Mouse (Mus musculus): ENCODE data around the gene Slc30a7. TPM values are rescaled to one million over a fixed set of nuclear protein-coding genes. Genes with fewer than 3 reads are reported as not detected.
A peak's percentile ranks its signal among the peaks of the same experiment; 100 is the strongest.
"Not testable (repeated sequence)": the region's sequence is repeated elsewhere in the genome, so short reads cannot be mapped to it uniquely, and the experiment has no call there.

Slc30a7 gene
- polyA plus RNA-seq, 2 experiments = 5.4 to 11.3 TPM

- H3K27ac ChIP-seq = no peak overlapping the region
- TF ChIP-seq EP300 (IDR thresholded peaks at IDR 0.05; ENCODE audit: low read depth) (no peak), CTCF (IDR thresholded peaks at IDR 0.05; ENCODE audit: low read depth) (no peak)
- 68% methylated on average over 4 of the region's 4 CpGs for WGBS (ENCODE audit: insufficient replicate concordance)
Measured at GRCm38 (mm10) chr3:115924401-115925190, 82.6 kb downstream of the Slc30a7 start.

GRCm38 (mm10) chr3:115907406-115907805 is 99.8 kb downstream of the Slc30a7 start:
- not testable (repeated sequence) for H3K27me3 ChIP-seq (ENCODE audit: control insufficient read depth, insufficient read depth, low read length); H3K36me3 ChIP-seq (replicated peaks; ENCODE audit: control insufficient read depth, insufficient read depth, low read depth); ATAC-seq (ENCODE audit: insufficient read depth); H3K9ac ChIP-seq (replicated peaks); DNase-seq (ENCODE audit: low read depth in 3 of 3, low spot score in 3 of 3); H3K9me3 ChIP-seq (ENCODE audit: control insufficient read depth, low read length); H3K4me3 ChIP-seq (ENCODE audit: insufficient read depth in 1 of 2, low read depth in 2 of 2, low read length in 2 of 2); H3K4me2 ChIP-seq (ENCODE audit: low read depth); H3K27ac ChIP-seq; H3K4me1 ChIP-seq (replicated peaks; ENCODE audit: control insufficient read depth in 2 of 2, insufficient read depth in 2 of 2, low read length in 1 of 2)
- 90% methylated on average over 9 of the region's 11 CpGs for WGBS (ENCODE audit: insufficient replicate concordance)

More at GRCm38 (mm10) chr3:115924401-115925190, 82.6 kb downstream of the Slc30a7 start:
- no peaks in the 10 kb centered on the region for H3K9me3 ChIP-seq (ENCODE audit: control insufficient read depth, low read length)
- DNase-seq (ENCODE audit: low read depth in 3 of 3, low spot score in 3 of 3) (no peak), ATAC-seq (ENCODE audit: insufficient read depth) (peak; percentile 60)
- peaks cover 0 to 2% of the 10 kb centered on the region in 2 experiments; a peak in 1 of 4 replicates for H3K4me1 ChIP-seq (replicated peaks; ENCODE audit: control insufficient read depth in 2 of 2, insufficient read depth in 2 of 2, low read length in 1 of 2)
- H3K36me3 ChIP-seq (replicated peaks; ENCODE audit: control insufficient read depth, insufficient read depth, low read depth) = peaks cover 7% of the 10 kb centered on the region
- H3K9ac ChIP-seq (replicated peaks) = no peak overlapping the region
- H3K4me3 ChIP-seq (ENCODE audit: insufficient read depth in 1 of 2, low read depth in 2 of 2, low read length in 2 of 2) = no peak overlapping the region
- H3K4me2 ChIP-seq (ENCODE audit: low read depth) = no peak overlapping the region
- H3K27me3 ChIP-seq (ENCODE audit: control insufficient read depth, insufficient read depth, low read length) = no peaks in the 10 kb centered on the region

DNA sequence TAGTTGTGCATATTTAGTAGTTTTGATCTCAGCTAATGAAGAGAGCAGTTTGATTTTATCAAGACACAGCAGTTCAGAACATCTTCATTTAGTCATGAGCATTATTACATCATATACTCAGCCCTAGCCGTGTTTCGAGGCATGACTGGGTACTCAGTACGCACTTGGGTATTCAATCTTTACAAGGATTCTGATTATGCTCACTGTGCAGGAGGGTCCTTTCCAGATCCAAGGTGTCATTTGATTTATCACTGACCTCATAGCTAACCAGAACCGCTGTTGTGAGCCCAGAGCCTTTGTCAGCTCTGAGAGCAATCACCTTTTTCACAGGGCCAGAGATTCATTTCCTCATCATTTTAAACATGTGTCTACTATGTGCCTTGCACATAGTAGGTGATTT is 101.6 kb downstream of the Slc30a7 start:
- DNase-seq (ENCODE audit: low read depth in 3 of 3, low spot score in 3 of 3) (no peak), ATAC-seq (ENCODE audit: insufficient read depth) (no peak)
- 83% methylated on average over 4 of the region's 4 CpGs for WGBS (ENCODE audit: insufficient replicate concordance)
- no peaks in the 10 kb centered on the region for H3K27me3 ChIP-seq (ENCODE audit: control insufficient read depth, insufficient read depth, low read length)
- peaks cover 10% of the 10 kb centered on the region for H3K36me3 ChIP-seq (replicated peaks; ENCODE audit: control insufficient read depth, insufficient read depth, low read depth)
- H3K4me3 ChIP-seq (ENCODE audit: insufficient read depth in 1 of 2, low read depth in 2 of 2, low read length in 2 of 2) = no peak overlapping the region
- no peaks in the 10 kb centered on the region for H3K9me3 ChIP-seq (ENCODE audit: control insufficient read depth, low read length)
- H3K9ac ChIP-seq (replicated peaks) = no peak overlapping the region
- TF ChIP-seq CTCF (IDR thresholded peaks at IDR 0.05; ENCODE audit: low read depth) = no peak
- TF ChIP-seq EP300 (IDR thresholded peaks at IDR 0.05; ENCODE audit: low read depth) = no peak
- no peak overlapping the region for H3K4me2 ChIP-seq (ENCODE audit: low read depth)
- no peak overlapping the region for H3K27ac ChIP-seq
- H3K4me1 ChIP-seq (replicated peaks; ENCODE audit: control insufficient read depth in 2 of 2, insufficient read depth in 2 of 2, low read length in 1 of 2) = no peaks in the 10 kb centered on the region

DNA sequence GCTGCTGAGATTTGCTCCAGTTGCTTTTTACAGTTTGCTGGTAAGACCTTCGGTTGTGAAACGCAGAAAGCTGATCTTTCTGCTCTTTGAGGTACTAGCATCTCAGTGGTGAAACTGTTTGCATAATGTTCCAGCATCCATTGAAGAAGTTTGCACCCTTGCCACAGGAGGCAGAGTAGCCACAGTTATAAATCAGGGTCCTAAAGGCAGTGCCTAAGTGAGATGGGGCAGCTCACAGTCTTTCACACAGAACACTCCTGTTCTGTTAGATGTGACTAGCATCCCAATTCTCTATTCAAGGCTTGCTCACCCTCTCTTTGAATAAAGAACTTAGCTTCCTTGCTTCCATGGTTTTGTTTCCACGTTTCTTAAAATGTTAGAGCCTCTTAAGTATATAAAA is 102.1 kb downstream of the Slc30a7 start:
- H3K4me1 ChIP-seq (replicated peaks; ENCODE audit: control insufficient read depth in 2 of 2, insufficient read depth in 2 of 2, low read length in 1 of 2) = no peaks in the 10 kb centered on the region
- no peaks in the 10 kb centered on the region for H3K9me3 ChIP-seq (ENCODE audit: control insufficient read depth, low read length)
- H3K27ac ChIP-seq = no peak overlapping the region
- peaks cover 10% of the 10 kb centered on the region for H3K36me3 ChIP-seq (replicated peaks; ENCODE audit: control insufficient read depth, insufficient read depth, low read depth)
- 77% methylated on average over 3 of the region's 3 CpGs for WGBS (ENCODE audit: insufficient replicate concordance)
- H3K27me3 ChIP-seq (ENCODE audit: control insufficient read depth, insufficient read depth, low read length) = no peaks in the 10 kb centered on the region
- TF ChIP-seq CTCF (IDR thresholded peaks at IDR 0.05; ENCODE audit: low read depth) = no peak
- no peak overlapping the region for H3K9ac ChIP-seq (replicated peaks)
- no peak overlapping the region for H3K4me2 ChIP-seq (ENCODE audit: low read depth)
- ATAC-seq (ENCODE audit: insufficient read depth) = no peak
- no peak for DNase-seq (ENCODE audit: low read depth in 3 of 3, low spot score in 3 of 3)
- H3K4me3 ChIP-seq (ENCODE audit: insufficient read depth in 1 of 2, low read depth in 2 of 2, low read length in 2 of 2) = no peak overlapping the region

GRCm38 (mm10) chr3:115902301-115902956 is 104.8 kb downstream of the Slc30a7 start:
- no peaks in the 10 kb centered on the region for H3K27me3 ChIP-seq (ENCODE audit: control insufficient read depth, insufficient read depth, low read length)
- no peak overlapping the region for H3K4me2 ChIP-seq (ENCODE audit: low read depth)
- H3K27ac ChIP-seq = no peak overlapping the region
- no peaks in the 10 kb centered on the region for H3K9me3 ChIP-seq (ENCODE audit: control insufficient read depth, low read length)
- peaks cover 10% of the 10 kb centered on the region for H3K36me3 ChIP-seq (replicated peaks; ENCODE audit: control insufficient read depth, insufficient read depth, low read depth)
- no peaks in the 10 kb centered on the region for H3K4me1 ChIP-seq (replicated peaks; ENCODE audit: control insufficient read depth in 2 of 2, insufficient read depth in 2 of 2, low read length in 1 of 2)
- ATAC-seq (ENCODE audit: insufficient read depth) = no peak
- H3K9ac ChIP-seq (replicated peaks) = no peak overlapping the region
- TF ChIP-seq EP300 (IDR thresholded peaks at IDR 0.05; ENCODE audit: low read depth) (no peak), CTCF (IDR thresholded peaks at IDR 0.05; ENCODE audit: low read depth) (no peak; the same call in 1 of the 2 replicates)
- WGBS (ENCODE audit: insufficient replicate concordance) = 59% methylated on average over 9 of the region's 9 CpGs
- H3K4me3 ChIP-seq (ENCODE audit: insufficient read depth in 1 of 2, low read depth in 2 of 2, low read length in 2 of 2) = no peak overlapping the region
- peak in 1 of 3 experiments; percentile 24 for DNase-seq (ENCODE audit: low read depth in 3 of 3, low spot score in 3 of 3)
